Mouse (Mus musculus): Measurements from ENCODE around the gene Kbtbd12.

DNA sequence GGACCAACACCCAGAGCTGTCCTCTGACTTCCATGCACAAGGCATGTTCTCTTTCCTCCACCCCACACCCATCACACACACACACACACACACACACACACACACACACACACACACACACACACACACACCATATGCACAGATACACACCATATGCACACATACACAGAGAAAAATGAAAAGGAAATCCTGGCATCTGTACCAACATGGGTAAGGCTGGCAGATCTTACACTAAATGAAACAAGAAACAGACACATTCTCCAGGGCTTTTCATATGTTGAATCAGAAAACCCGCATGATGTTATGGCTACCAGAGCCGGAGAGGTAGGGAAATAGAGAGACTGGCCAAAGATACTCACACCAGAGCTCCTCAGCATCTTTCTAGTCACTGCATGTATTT is 32.0 kb downstream of the Kbtbd12 start:
- TF ChIP-seq CTCF (IDR thresholded peaks at IDR 0.05; ENCODE audit: extremely low read depth, insufficient read depth, insufficient read length, insufficient replicate concordance) (no peak), POLR2A (IDR thresholded peaks at IDR 0.05; ENCODE audit: low read depth, low read length) (no peak)
